Mouse (Mus musculus): ENCODE measurements around the gene Sept8.

The Sept8 gene

DNA sequence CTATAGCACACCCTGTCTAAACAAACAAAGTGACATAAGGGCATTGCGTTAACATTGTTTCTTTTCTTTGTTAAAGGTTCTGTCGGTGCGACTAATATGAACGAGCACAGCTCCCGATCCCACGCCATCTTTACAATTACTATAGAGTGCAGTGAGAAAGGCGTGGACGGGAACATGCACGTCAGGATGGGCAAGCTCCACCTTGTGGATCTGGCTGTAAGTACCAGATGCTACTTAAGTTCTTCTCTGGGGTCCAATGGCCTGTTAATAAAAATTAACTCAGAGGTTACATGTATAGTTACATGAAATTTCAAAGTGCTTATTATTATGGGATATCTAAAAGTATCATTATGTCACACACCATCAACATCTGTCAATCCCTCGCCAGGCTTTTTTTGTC lies 64.1 kb downstream of the Sept8 start:
- DNase-seq (ENCODE audit: low spot score): peak; percentile 27

DNA sequence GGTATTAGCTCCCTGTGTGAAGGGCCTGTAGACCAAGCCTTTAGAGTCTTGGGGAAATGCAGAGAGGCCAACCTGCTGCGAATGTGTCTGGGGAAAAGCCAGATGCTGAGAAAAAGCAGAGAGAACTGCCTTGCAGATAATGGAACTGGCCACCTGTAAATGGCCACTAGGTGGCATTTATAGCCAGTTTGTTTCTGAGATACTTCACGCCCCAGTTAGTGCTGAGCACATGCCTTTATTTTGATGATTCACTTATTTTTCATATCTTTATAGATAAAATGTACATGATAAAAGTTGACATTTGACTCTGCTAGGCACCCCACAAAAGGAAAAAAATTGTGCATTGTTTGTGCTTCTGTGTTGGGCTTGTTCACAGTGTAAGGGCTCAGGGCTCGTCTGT lies 65.8 kb downstream of the Sept8 start:
- DNase-seq (ENCODE audit: low spot score): peak; percentile 56

- no peak for DNase-seq (ENCODE audit: low spot score)
Observed at GRCm38 (mm10) chr11:53585510-53585909, 66.5 kb downstream of the Sept8 start.

DNA sequence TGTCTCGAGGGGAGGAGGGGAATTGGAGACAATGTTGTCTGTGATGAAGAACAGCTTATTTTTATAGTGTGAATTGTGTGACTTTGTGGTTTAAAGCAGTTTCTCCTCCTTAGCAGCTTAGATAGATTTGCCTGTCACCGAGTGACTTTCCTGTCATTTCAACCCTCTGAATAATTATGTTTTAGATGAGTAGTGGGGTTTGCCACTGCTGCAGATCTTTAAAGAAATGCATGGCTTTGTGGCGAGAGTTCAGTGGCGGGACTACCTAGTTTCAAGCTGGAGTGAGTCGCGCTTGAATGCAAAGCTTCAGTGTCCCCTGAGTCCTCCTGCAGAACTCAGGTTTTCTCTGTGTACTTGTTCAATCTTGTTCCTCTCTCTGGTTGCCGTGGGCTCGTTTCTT lies 69.2 kb downstream of the Sept8 start:
- no peak for DNase-seq (ENCODE audit: low spot score)

GRCm38 (mm10) chr11:53590368-53590768 lies 71.3 kb downstream of the Sept8 start:
- peak; percentile 76 for DNase-seq (ENCODE audit: low spot score)

GRCm38 (mm10) chr11:53591116-53591515 lies 72.1 kb downstream of the Sept8 start:
- no peak for DNase-seq (ENCODE audit: low spot score)
